Mouse (Mus musculus) midbrain, embryonic 10.5 days (tissue): Measurements from ENCODE around the gene Slc38a10. TPM values are rescaled to one million over a fixed set of nuclear protein-coding genes. Genes with fewer than 3 reads are reported as not detected.

Source experiments
- DNase-seq: peaks from one replicate; pipeline ENCODE4 v3.0.0-alpha.2; 2017; ENCODE audit warnings: low spot score
- H3K27ac ChIP-seq: fragments of 300-500 bp; sonication (generic); replicated peaks from 2 replicates; pipeline ENCODE4 v1.5.1; 2016; ENCODE audit warnings: mild to moderate bottlenecking
- H3K27me3 ChIP-seq: fragments of 300-500 bp; sonication (generic); 2 replicates; pipeline ENCODE4 v1.6.1; 2016; ENCODE audit warnings: low read depth, mild to moderate bottlenecking; ENCODE audit not compliant: poor library complexity, severe bottlenecking
- H3K36me3 ChIP-seq: fragments of 300-500 bp; sonication (generic); 2 replicates; pipeline ENCODE4 v1.6.1; 2016; ENCODE audit warnings: mild to moderate bottlenecking, moderate library complexity
- H3K4me1 ChIP-seq: fragments of 300-500 bp; sonication (generic); 2 replicates; pipeline ENCODE4 v1.6.1; 2016
- H3K4me3 ChIP-seq: fragments of 300-500 bp; sonication (generic); 2 replicates; pipeline ENCODE4 v1.5.1; 2016; ENCODE audit warnings: mild to moderate bottlenecking, moderate library complexity
- H3K9me3 ChIP-seq: fragments of 300-500 bp; sonication (generic); replicated peaks from 2 replicates; pipeline ENCODE4 v1.6.1; 2016; ENCODE audit warnings: mild to moderate bottlenecking
- WGBS: fragments of 180-500 bp; shearing (Covaris S2); methylation state at CpG from one replicate; pipeline ENCODE4 v1.1.7; 2016; 5-methylcytosine and 5-hydroxymethylcytosine counted together
- polyA plus RNA-seq: library from polyadenylated mRNA; unstranded; fragments of >200 nt; fragmentation: Nextera tagmentation; extraction: Ambion mirVana; gene quantifications from 2 replicates; pipeline ENCODE4 v1.2.1, GENCODE M21; 2016

Slc38a10 gene
- polyA plus RNA-seq, 1 experiment from 2014 or later, result 87.1 TPM

DNA sequence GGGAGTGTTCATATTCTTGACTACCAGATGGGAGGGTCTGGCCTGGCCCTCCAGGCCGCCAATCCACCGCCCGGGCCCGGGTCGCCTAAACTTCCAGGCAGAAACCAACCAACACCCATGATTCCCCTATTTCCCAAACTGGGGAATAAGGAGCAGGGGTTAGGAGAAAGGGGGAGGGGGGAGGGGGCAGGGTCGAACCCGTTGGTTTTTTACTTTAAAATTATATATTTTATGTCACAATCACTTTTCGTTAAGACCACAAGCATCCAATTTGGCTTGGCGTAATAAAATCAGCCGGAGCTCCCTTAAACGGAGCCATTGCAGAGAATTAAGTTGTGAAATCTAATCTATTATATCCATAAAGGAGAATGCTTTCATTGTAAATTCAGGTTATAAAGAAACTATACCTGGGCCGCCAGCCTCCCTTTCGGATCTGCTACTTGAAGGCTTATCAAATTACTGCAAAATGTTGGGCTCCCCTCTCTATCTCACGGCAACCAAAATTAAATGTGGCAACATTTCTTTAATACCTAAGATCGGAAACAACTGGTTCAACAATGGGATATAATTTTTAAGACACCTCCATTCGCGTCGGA lies 35.1 kb upstream of the Slc38a10 start:
- H3K4me1 ChIP-seq, result peaks cover 68% of the 10 kb centered on the region
- no peak for DNase-seq
- H3K27me3 ChIP-seq, result no peaks in the 10 kb centered on the region; the same call in 1 of the 2 replicates
- peak overlapping the region; percentile 96 for H3K4me3 ChIP-seq
- no peaks in the 10 kb centered on the region for H3K9me3 ChIP-seq
- 5% methylated on average over 18 of the region's 18 CpGs for WGBS
- peak overlapping the region; percentile 100 for H3K27ac ChIP-seq
- peaks cover 22% of the 10 kb centered on the region for H3K36me3 ChIP-seq

DNA sequence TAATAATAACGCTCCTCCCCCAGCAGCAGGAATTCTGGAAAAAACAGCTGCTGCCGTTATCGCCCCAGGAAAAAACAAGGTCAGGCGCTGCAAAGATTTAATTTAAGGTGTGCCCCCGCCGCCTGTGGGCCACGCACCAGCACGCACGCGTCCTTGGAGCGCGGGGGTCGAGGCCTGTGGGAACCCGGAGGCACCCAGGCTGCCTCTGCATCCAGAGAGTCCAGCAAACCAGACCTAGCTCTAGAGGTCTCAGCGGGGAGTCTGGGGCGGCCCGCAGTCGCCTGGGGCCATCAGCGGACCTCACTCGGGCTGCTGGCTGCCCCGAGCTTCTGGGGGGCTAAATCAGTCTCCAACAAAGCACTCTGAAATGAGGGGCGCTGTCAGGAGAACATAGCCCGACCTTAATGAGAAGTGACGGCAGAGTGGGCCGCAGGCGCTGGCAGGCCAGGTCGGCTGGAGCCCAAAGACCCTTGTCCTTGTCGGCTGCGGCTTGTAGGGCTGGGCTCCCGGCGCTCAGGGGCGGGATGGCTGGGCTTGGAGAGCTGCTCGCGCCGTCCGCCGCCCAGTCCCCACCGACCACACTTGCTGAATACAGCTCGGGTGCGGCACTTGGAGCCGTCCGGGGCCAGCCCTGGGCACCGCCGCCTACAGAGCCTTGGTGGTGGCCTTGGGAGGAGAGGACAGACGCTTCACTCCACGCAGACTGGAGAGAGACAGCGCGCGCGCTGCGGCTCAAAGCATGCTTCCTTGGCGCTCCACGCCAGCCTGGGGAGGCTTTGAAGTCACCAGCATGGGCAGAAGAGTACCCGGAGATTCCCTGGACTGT lies 34.4 kb upstream of the Slc38a10 start:
- Histone ChIP-seq H3K36me3 (peaks cover 22% of the 10 kb centered on the region), H3K4me1 (peaks cover 61% of the 10 kb centered on the region), H3K4me3 (peak overlapping the region; percentile 96), H3K27ac (peak overlapping the region; percentile 100), H3K27me3 (no peaks in the 10 kb centered on the region), H3K9me3 (no peaks in the 10 kb centered on the region)
- under 1% methylated on average over 54 of the region's 54 CpGs for WGBS
- DNase-seq, result peak; percentile 76

DNA sequence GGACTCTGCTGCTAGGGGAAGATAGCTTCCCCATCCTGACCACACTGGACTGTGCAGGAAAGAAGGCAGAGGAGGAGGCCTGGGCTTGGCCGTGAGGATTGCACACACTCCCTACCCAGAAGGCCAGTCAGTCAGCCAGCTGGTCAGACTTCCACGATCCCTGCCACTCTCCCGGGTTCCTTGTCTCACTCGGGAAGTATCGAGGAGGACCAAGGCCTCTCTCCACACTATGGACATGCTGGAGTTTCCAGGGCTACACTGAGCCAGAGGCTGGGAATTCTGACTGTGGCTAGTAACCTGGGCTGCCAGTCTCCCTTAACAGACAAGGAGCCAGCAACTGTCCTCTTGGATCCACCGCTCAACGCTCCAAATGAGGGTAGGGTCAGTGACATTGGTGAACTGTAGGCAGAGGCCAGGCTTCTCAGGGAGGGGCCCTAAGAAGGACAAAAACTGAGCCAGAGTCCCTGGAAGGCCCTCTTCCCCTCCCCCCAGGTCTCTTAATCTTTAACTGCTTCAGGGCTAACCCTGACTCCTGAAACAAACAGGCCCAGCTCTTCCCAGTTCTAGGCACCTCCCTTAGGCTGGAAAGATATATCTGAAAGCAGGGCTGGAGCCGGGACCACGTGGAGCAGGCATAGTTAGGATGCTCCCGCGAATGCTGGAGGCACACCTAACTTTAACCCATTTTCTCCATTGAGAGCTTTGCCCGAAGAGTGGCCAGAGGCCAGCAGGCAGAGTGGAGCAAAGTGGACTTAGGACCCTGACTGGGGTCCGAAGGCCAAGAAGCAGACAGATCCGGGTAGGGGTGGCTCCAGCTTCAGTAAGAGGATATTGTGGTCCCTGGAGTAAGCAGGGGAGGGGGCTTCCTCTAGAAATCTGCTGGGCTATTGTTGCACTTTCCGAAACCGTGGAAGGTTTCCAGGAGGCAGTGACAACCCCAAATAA lies 33.5 kb upstream of the Slc38a10 start:
- peak; percentile 84 for DNase-seq
- Histone ChIP-seq H3K4me3 (peak overlapping the region; percentile 96), H3K9me3 (no peaks in the 10 kb centered on the region), H3K27me3 (no peaks in the 10 kb centered on the region), H3K36me3 (peaks cover 22% of the 10 kb centered on the region), H3K4me1 (peaks cover 52% of the 10 kb centered on the region), H3K27ac (peak overlapping the region; percentile 100)
- 1% methylated on average over 16 of the region's 16 CpGs for WGBS

- WGBS, result 12% methylated on average over 11 of the region's 11 CpGs
Measured at GRCm38 (mm10) chr11:120183708-120184107, 32.6 kb upstream of the Slc38a10 start.

GRCm38 (mm10) chr11:120183180-120183579 lies 32.0 kb upstream of the Slc38a10 start:
- Histone ChIP-seq H3K27me3 (no peaks in the 10 kb centered on the region), H3K4me3 (peak overlapping the region; percentile 96), H3K27ac (peak overlapping the region; percentile 100), H3K9me3 (no peaks in the 10 kb centered on the region), H3K4me1 (peaks cover 55% of the 10 kb centered on the region), H3K36me3 (peaks cover 21% of the 10 kb centered on the region)
- 8% methylated on average over 1 of the region's 1 CpGs for WGBS
- DNase-seq, result no peak

More at GRCm38 (mm10) chr11:120183708-120184107, 32.6 kb upstream of the Slc38a10 start:
- DNase-seq, result peak; percentile 41
- no peaks in the 10 kb centered on the region for H3K9me3 ChIP-seq
- peak overlapping the region; percentile 96 for H3K4me3 ChIP-seq
- no peaks in the 10 kb centered on the region for H3K27me3 ChIP-seq
- H3K36me3 ChIP-seq, result peaks cover 22% of the 10 kb centered on the region
- H3K4me1 ChIP-seq, result peaks cover 55% of the 10 kb centered on the region
- peak overlapping the region; percentile 100 for H3K27ac ChIP-seq

DNA sequence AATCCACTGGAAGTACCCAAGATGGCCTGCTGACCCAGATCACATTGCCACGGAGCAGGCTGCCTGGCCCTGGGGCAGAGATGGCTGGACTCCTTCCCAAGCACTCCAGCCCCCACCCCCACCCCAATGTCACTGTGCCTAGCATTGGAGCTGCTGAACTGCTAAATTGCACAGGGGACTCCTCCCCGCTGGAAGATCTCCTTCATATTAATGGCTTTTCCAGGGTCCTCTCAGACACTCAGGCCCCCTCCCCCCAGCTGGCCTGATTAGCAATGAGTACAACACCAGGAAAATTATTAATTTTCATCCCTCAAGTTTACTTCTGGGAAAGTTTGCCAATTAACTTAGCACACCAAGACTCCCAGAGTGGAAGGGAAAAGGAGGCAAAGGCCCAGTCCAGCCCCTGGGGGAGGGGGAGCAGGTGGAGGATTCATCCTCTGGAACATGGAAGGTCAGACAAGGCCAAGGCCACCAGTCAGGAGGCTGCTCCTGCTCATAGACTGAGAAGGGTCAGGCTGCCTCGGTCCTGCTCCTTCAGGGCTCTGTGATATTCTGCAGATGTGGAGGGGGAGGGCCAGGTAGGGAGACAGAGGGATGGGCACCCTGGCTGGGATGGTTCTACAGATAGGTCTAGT lies 31.4 kb upstream of the Slc38a10 start:
- no peaks in the 10 kb centered on the region for H3K27me3 ChIP-seq
- H3K9me3 ChIP-seq, result no peaks in the 10 kb centered on the region
- peaks cover 55% of the 10 kb centered on the region for H3K4me1 ChIP-seq
- peak; percentile 33 for DNase-seq
- H3K27ac ChIP-seq, result peak overlapping the region; percentile 100
- H3K36me3 ChIP-seq, result peaks cover 14% of the 10 kb centered on the region
- H3K4me3 ChIP-seq, result peak overlapping the region; percentile 96; the same call in 1 of the 2 replicates
- 43% methylated on average over 3 of the region's 3 CpGs for WGBS

GRCm38 (mm10) chr11:120181379-120181778 lies 30.2 kb upstream of the Slc38a10 start:
- H3K4me1 ChIP-seq, result peaks cover 54% of the 10 kb centered on the region
- no peaks in the 10 kb centered on the region for H3K27me3 ChIP-seq
- H3K9me3 ChIP-seq, result no peaks in the 10 kb centered on the region
- no peak overlapping the region for H3K4me3 ChIP-seq
- peaks cover 9% of the 10 kb centered on the region for H3K36me3 ChIP-seq
- no peak for DNase-seq
- WGBS, result 79% methylated on average over 3 of the region's 3 CpGs
- H3K27ac ChIP-seq, result 0 out of 2 replicates have a peak overlapping the region, but pooled peaks have one; percentile 13

GRCm38 (mm10) chr11:120179374-120179773 lies 28.2 kb upstream of the Slc38a10 start:
- no peaks in the 10 kb centered on the region for H3K27me3 ChIP-seq
- 0 out of 2 replicates have a peak overlapping the region, but pooled peaks have one; percentile 42 for H3K27ac ChIP-seq
- WGBS, result 69% methylated on average over 4 of the region's 4 CpGs
- H3K4me1 ChIP-seq, result peaks cover 34% of the 10 kb centered on the region
- H3K36me3 ChIP-seq, result no peaks in the 10 kb centered on the region
- DNase-seq, result no peak
- H3K4me3 ChIP-seq, result no peak overlapping the region
- no peaks in the 10 kb centered on the region for H3K9me3 ChIP-seq

DNA sequence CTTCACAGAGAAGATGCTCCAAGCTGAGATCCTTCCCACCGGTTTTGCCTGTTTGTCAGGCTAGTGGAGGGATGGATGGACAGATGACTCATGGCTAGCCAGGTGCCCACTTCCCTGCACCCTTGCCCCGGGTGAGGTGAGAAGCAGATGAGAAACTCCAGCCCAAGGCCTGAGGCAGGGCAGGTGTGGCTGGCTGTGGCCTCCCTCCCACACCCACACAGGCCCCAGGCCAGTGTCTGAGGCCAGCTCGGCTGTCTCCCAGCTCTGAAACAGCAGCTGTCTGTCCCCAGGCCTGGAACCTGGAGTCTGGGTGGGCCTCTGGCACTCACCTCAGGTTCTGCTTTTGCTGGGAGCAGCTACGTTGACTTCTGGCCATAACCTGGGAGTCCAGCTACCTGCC lies 24.8 kb upstream of the Slc38a10 start:
- WGBS, result 80% methylated on average over 4 of the region's 4 CpGs
- H3K27ac ChIP-seq, result peak overlapping the region; percentile 58

GRCm38 (mm10) chr11:120173213-120173612 lies 22.1 kb upstream of the Slc38a10 start:
- H3K9me3 ChIP-seq, result no peaks in the 10 kb centered on the region
- no peak for DNase-seq
- H3K4me1 ChIP-seq, result peaks cover 29% of the 10 kb centered on the region
- H3K4me3 ChIP-seq, result no peak overlapping the region
- peaks cover 8% of the 10 kb centered on the region; the same call in 1 of the 2 replicates for H3K27me3 ChIP-seq
- no peak overlapping the region for H3K27ac ChIP-seq
- 86% methylated on average over 14 of the region's 14 CpGs for WGBS
- H3K36me3 ChIP-seq, result no peaks in the 10 kb centered on the region

More for the DNA sequence above, 24.8 kb upstream of the Slc38a10 start:
- Histone ChIP-seq H3K27me3 (peaks cover 4% of the 10 kb centered on the region; the same call in 1 of the 2 replicates), H3K4me1 (peaks cover 9% of the 10 kb centered on the region), H3K36me3 (no peaks in the 10 kb centered on the region), H3K4me3 (no peak overlapping the region), H3K9me3 (no peaks in the 10 kb centered on the region)
- DNase-seq, result no peak

- peak; percentile 31 for DNase-seq
- peak overlapping the region; percentile 55 for H3K27ac ChIP-seq
- H3K4me3 ChIP-seq, result no peak overlapping the region
- H3K4me1 ChIP-seq, result peaks cover 47% of the 10 kb centered on the region
- no peaks in the 10 kb centered on the region for H3K36me3 ChIP-seq
- H3K9me3 ChIP-seq, result no peaks in the 10 kb centered on the region
- WGBS, result 69% methylated on average over 8 of the region's 8 CpGs
- peaks cover 13% of the 10 kb centered on the region for H3K27me3 ChIP-seq
Measured at GRCm38 (mm10) chr11:120171168-120171567, 20.0 kb upstream of the Slc38a10 start.
